Mouse (Mus musculus) CH12.LX (cell line): ENCODE measurements around the gene Lrat. TPM values are rescaled to one million over a fixed set of nuclear protein-coding genes. Genes with fewer than 3 reads are reported as not detected.

Experiments used
- DNase-seq: peaks from one replicate; pipeline ENCODE4 v3.0.0-alpha.2; 2013; ENCODE audit errors: extremely low read depth
- H3K27ac ChIP-seq: 2 replicates; pipeline ENCODE4 v1.5.1; 2012; ENCODE audit warnings: low read depth, mild to moderate bottlenecking, control low read depth, moderate library complexity; ENCODE audit not compliant: insufficient read depth
- H3K27me3 ChIP-seq: replicated peaks from 2 replicates; pipeline ENCODE3; 2012; ENCODE audit warnings: inconsistent platforms
- H3K36me3 ChIP-seq, 2 experiments: replicated peaks in 1 of 2; 2 replicates each; pipeline versions ENCODE3 to v1.6.1; 2012; ENCODE audit warnings: inconsistent platforms in 1 of 2, low read length in 1 of 2, mild to moderate bottlenecking in 1 of 2, mixed read lengths in 1 of 2, moderate library complexity in 1 of 2; ENCODE audit not compliant: control insufficient read depth in 1 of 2, insufficient read depth in 1 of 2
- H3K4me1 ChIP-seq, 2 experiments: 2 replicates each; pipeline ENCODE4 v1.6.1; 2012; ENCODE audit warnings: inconsistent platforms in 1 of 2, moderate library complexity in 1 of 2; ENCODE audit not compliant: insufficient read depth in 2 of 2, control insufficient read depth in 1 of 2
- H3K4me2 ChIP-seq: 2 replicates; pipeline ENCODE4 v1.6.1; 2012; ENCODE audit warnings: low read depth, mild to moderate bottlenecking, control low read depth; ENCODE audit not compliant: poor library complexity, insufficient read depth, severe bottlenecking
- H3K4me3 ChIP-seq, 3 experiments: fragments of 150-350 bp in 1 of 3; sonication (generic) in 1 of 3; replicated peaks in 1 of 3; 2 replicates each; pipeline versions ENCODE3 to v1.5.1; 2011 to 2012; ENCODE audit warnings: low read depth in 2 of 3, low read length in 2 of 3, mild to moderate bottlenecking in 2 of 3, moderate library complexity in 2 of 3, control low read depth in 1 of 3, improper control_type of control experiment in 1 of 3, inconsistent platforms in 1 of 3, mixed read lengths in 1 of 3; ENCODE audit not compliant: poor library complexity in 1 of 3
- H3K79me2 ChIP-seq: replicated peaks from 2 replicates; pipeline ENCODE4 v1.6.1; 2012; ENCODE audit warnings: mild to moderate bottlenecking, moderate library complexity; ENCODE audit not compliant: control insufficient read depth, poor library complexity, insufficient read depth, severe bottlenecking; ENCODE audit errors: extremely low read depth
- H3K9ac ChIP-seq: 2 replicates; pipeline ENCODE4 v1.6.1; 2012; ENCODE audit warnings: low read depth, mild to moderate bottlenecking, control low read depth, moderate library complexity; ENCODE audit not compliant: insufficient read depth
- H3K9me3 ChIP-seq: replicated peaks from 2 replicates; pipeline ENCODE3; 2012; ENCODE audit warnings: low read length, inconsistent platforms, mixed read lengths
- CTCF ChIP-seq, 2 experiments: IDR thresholded peaks in 1 of 2; conservative IDR thresholded peaks in 1 of 2; 2 replicates each; pipeline ENCODE4 v1.5.1; 2011 to 2012; ENCODE audit warnings: low read depth in 2 of 2, low read length in 2 of 2, improper control_type of control experiment in 1 of 2, inconsistent platforms in 1 of 2, mild to moderate bottlenecking in 1 of 2, moderate library complexity in 1 of 2
- ELF1 ChIP-seq: IDR thresholded peaks from 2 replicates; pipeline ENCODE4 v1.6.1; 2014; ENCODE audit warnings: low read depth, mild to moderate bottlenecking, inconsistent platforms, low read length, improper control_type of control experiment
- EP300 ChIP-seq: IDR thresholded peaks from 2 replicates; pipeline ENCODE4 v1.6.1; 2011; ENCODE audit warnings: low read length, improper control_type of control experiment
- HCFC1 ChIP-seq: IDR thresholded peaks from 2 replicates; pipeline ENCODE4 v1.6.1; 2012; ENCODE audit warnings: low read depth, mild to moderate bottlenecking, inconsistent platforms, low read length, improper control_type of control experiment
- IRF4 ChIP-seq: IDR thresholded peaks from 2 replicates; pipeline ENCODE4 v1.6.1; 2014; ENCODE audit warnings: low read depth, mild to moderate bottlenecking, inconsistent platforms, low read length, improper control_type of control experiment
- KAT2A ChIP-seq: IDR thresholded peaks from 2 replicates; pipeline ENCODE4 v1.6.1; 2012; ENCODE audit warnings: low read length, improper control_type of control experiment, inconsistent platforms; ENCODE audit not compliant: insufficient replicate concordance
- MAFK ChIP-seq: IDR thresholded peaks from 2 replicates; pipeline ENCODE4 v1.6.1; 2011; ENCODE audit warnings: low read length, improper control_type of control experiment; ENCODE audit not compliant: insufficient replicate concordance
- MAX ChIP-seq: IDR thresholded peaks from 2 replicates; pipeline ENCODE4 v1.6.1; 2011; ENCODE audit warnings: low read length, improper control_type of control experiment
- MEF2A ChIP-seq: IDR thresholded peaks from 2 replicates; pipeline ENCODE4 v1.6.1; 2014; ENCODE audit warnings: low read depth, mild to moderate bottlenecking, inconsistent platforms, low read length, improper control_type of control experiment, borderline replicate concordance
- MYC ChIP-seq: IDR thresholded peaks from 2 replicates; pipeline ENCODE4 v1.6.1; 2011; ENCODE audit warnings: low read depth, mild to moderate bottlenecking, improper control_type of control experiment, low read length
- NELFE ChIP-seq: IDR thresholded peaks from 2 replicates; pipeline ENCODE4 v1.6.1; 2011; ENCODE audit warnings: low read depth, low read length, improper control_type of control experiment
- NRF1 ChIP-seq: IDR thresholded peaks from 2 replicates; pipeline ENCODE4 v1.6.1; 2014; ENCODE audit warnings: low read depth, mild to moderate bottlenecking, inconsistent platforms, low read length, improper control_type of control experiment, moderate library complexity
- POLR2A ChIP-seq: IDR thresholded peaks from 2 replicates; pipeline ENCODE4 v1.6.1; 2011; ENCODE audit warnings: low read depth, mild to moderate bottlenecking, improper control_type of control experiment, low read length
- TCF12 ChIP-seq: IDR thresholded peaks from 2 replicates; pipeline ENCODE4 v1.6.1; 2014; ENCODE audit warnings: low read depth, mild to moderate bottlenecking, inconsistent platforms, low read length, improper control_type of control experiment
- USF1 ChIP-seq: IDR thresholded peaks from 2 replicates; pipeline ENCODE4 v1.6.1; 2014; ENCODE audit warnings: low read depth, mild to moderate bottlenecking, inconsistent platforms, low read length, improper control_type of control experiment
- ZC3H11A ChIP-seq: IDR thresholded peaks from 2 replicates; pipeline ENCODE4 v1.6.1; 2012; ENCODE audit warnings: low read depth, mild to moderate bottlenecking, inconsistent platforms, low read length, improper control_type of control experiment
- ZMIZ1 ChIP-seq: IDR thresholded peaks from 2 replicates; pipeline ENCODE4 v1.6.1; 2012; ENCODE audit warnings: low read depth, mild to moderate bottlenecking, inconsistent platforms, low read length, improper control_type of control experiment
- ZNF384 ChIP-seq: IDR thresholded peaks from 2 replicates; pipeline ENCODE4 v1.6.1; 2012; ENCODE audit warnings: low read depth, low read length, improper control_type of control experiment, inconsistent platforms
- dilution Hi-C: fragments of 300-500 bp; cut with MboI; formaldehyde crosslinking; loops from 2 replicates; pipeline ENCODE4 v1.14.3; 2020; ENCODE audit warnings: low sequenced_read_pairs; ENCODE audit not compliant: extremely low pct_unique_long_range_greater_than_20kb, extremely low pct_ligation_motif_present
- in situ Hi-C: fragments of 300-500 bp; cut with MboI; formaldehyde crosslinking; loops from 3 replicates; pipeline ENCODE4 v1.14.3; 2019; ENCODE audit warnings: low sequenced_read_pairs, low pct_ligation_motif_present, low pct_unique_long_range_greater_than_20kb, mixed read lengths
- polyA plus RNA-seq: library from polyadenylated mRNA; unstranded; fragments of >175 nt; gene quantifications from 2 replicates; pipeline ENCODE4 v1.2.1, GENCODE M21; 2012; ENCODE audit warnings: low read depth; ENCODE audit not compliant: insufficient read length
- total RNA-seq, 2 experiments: library from RNA; depleted of rRNA; stranded (reverse); fragments of 300-350 nt in 1 of 2; fragments of >200 nt in 1 of 2; gene quantifications; 2 replicates each; pipeline ENCODE4 v1.2.3; 2012 to 2014

Gene Lrat
- total and polyA plus RNA-seq, 3 experiments, result not detected

DNA sequence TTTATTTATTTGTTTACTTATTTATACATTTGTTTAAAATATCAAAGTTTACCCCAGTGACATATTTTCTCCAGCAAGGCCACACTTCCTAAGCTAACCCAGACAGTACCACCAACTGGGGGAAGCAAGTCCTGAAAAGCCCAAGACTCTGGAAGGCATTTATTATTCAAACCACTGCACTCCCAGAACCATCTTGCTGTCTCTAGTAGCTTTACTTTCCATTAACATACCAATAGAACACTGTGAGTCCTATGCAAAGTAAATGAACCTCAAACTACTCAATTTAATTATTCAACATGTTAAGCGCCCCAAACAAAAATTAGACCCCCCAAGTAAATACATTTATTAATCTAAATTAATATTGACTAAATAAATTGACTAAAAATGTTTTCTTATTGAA lies 11.9 kb upstream of the Lrat start:
- TF ChIP-seq NELFE (no peak), MAX (no peak), KAT2A (no peak), MEF2A (no peak), ELF1 (no peak), EP300 (no peak), POLR2A (no peak), TCF12 (no peak), ZMIZ1 (no peak), ZC3H11A (no peak), HCFC1 (no peak), MYC (no peak), NRF1 (no peak)
- no peak for DNase-seq
- dilution Hi-C loops, result no loop called here

DNA sequence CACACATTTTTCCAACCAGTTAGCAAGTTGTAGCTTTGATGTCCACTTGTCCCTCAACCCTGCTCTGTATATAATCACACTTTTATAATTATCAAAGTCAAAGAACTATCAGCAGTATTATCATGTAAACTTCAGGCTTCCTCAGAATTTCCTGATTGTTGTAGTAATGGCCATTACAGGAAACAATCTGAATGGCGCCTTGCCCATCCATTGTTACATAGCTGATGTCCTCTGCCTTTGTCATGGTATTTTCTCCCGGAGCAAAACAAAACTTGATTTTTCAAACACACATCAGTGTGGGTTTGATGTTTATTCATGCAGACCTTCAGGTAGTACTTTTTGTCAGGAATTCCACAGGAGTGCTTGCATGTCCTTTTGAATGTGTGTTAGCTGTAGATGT lies 4.9 kb upstream of the Lrat start:
- Histone ChIP-seq H3K9ac (no peak overlapping the region), H3K27me3 (no peaks in the 10 kb centered on the region)
- in situ Hi-C loops, result no loop called here
- TF ChIP-seq EP300, result no peak
- TF ChIP-seq CTCF (conservative IDR thresholded peaks at IDR 0.05 in 1 of 2, IDR thresholded peaks at IDR 0.05 in 1 of 2; ENCODE audit: low read depth in 2 of 2, low read length in 2 of 2), result no peak
- TF ChIP-seq USF1, result no peak
- no peak for TF ChIP-seq ZMIZ1
- TF ChIP-seq KAT2A, result no peak
- no peak for TF ChIP-seq ZNF384
- no peak for TF ChIP-seq MAFK
- no peak for TF ChIP-seq IRF4
- TF ChIP-seq, all 38 proteins: peak for 0
- H3K36me3 ChIP-seq, result no peaks in the 10 kb centered on the region
- H3K79me2 ChIP-seq, result no peaks in the 10 kb centered on the region
- H3K4me1 ChIP-seq, result no peaks in the 10 kb centered on the region
- DNase-seq, result no peak
- no peak overlapping the region for H3K27ac ChIP-seq
- dilution Hi-C loops, result no loop called here
- no peaks in the 10 kb centered on the region for H3K9me3 ChIP-seq
- H3K4me3 ChIP-seq, result no peak overlapping the region
- no peak overlapping the region for H3K4me2 ChIP-seq

More for the DNA sequence above, 11.9 kb upstream of the Lrat start:
- Histone ChIP-seq H3K27me3 (no peaks in the 10 kb centered on the region), H3K27ac (no peak overlapping the region), H3K79me2 (no peaks in the 10 kb centered on the region), H3K36me3 (no peaks in the 10 kb centered on the region), H3K4me1 (no peaks in the 10 kb centered on the region), H3K9me3 (no peaks in the 10 kb centered on the region), H3K4me2 (no peak overlapping the region), H3K4me3 (no peak overlapping the region), H3K9ac (no peak overlapping the region)
- in situ Hi-C loops, result no loop called here
